In genomic region chr3:127871575-127871974, GRCm38 (mm10) we compare ENCODE assay signal across 19 mouse cellular contexts. TPM values are rescaled to one million over a fixed set of nuclear protein-coding genes. Genes with fewer than 3 reads are reported as not detected.
A peak's percentile ranks its signal among the peaks of the same experiment; 100 is the strongest.
DNase-seq lines count a peak whose midpoint lies in the region; ATAC-seq and TF ChIP-seq lines count a peak whose summit lies in the region.
"Had no signal": no experiment of that assay in that cellular context is flagged by ENCODE, and none has a peak within 500 bp of the region (broad histone marks: within the 10 kb centered on the region; RNA-seq: fewer than 3 reads in every experiment).

No protein-coding gene starts in this region.

- H3K27me3 ChIP-seq in heart, embryonic 15.5 days, result no peaks in the 10 kb centered on the region
- no peaks in the 10 kb centered on the region for H3K27me3 ChIP-seq in heart, embryonic 11.5 days (ENCODE audit: control insufficient read depth, insufficient read depth, low read length)
- no peaks in the 10 kb centered on the region for H3K27me3 ChIP-seq in lung, embryonic 14.5 days (ENCODE audit: insufficient read depth, low read length)
- H3K27me3 ChIP-seq: embryonic facial prominence, embryonic 13.5 days; midbrain, embryonic 12.5 days; neural tube, embryonic 13.5 days had no signal

- no peak overlapping the region for H3K9ac ChIP-seq in heart, embryonic 15.5 days
- no peak overlapping the region for H3K9ac ChIP-seq in heart, embryonic 11.5 days (ENCODE audit: low read depth, low read length)
- no peak overlapping the region for H3K9ac ChIP-seq in lung, embryonic 14.5 days
- H3K9ac ChIP-seq: embryonic facial prominence, embryonic 13.5 days; midbrain, embryonic 12.5 days; neural tube, embryonic 13.5 days had no signal

- TF ChIP-seq POLR2A in lung, adult 2 months (IDR thresholded peaks at IDR 0.05; ENCODE audit: borderline replicate concordance, extremely low read depth, low read depth, low read length), result no peak

- TF ChIP-seq CTCF in lung, embryonic 14.5 days (IDR thresholded peaks at IDR 0.05; ENCODE audit: low read depth), result no peak
- no peak for TF ChIP-seq CTCF in lung, adult 2 months (IDR thresholded peaks at IDR 0.05; ENCODE audit: insufficient read depth, low read length)

- 56% methylated on average over 9 of the region's 9 CpGs for WGBS in heart, embryonic 15.5 days
- WGBS in heart, embryonic 11.5 days (ENCODE audit: insufficient replicate concordance), result 64% methylated on average over 9 of the region's 9 CpGs
- 56% methylated on average over 9 of the region's 9 CpGs for WGBS in lung, embryonic 14.5 days
- WGBS in lung, adult 2 months, result 45% methylated on average over 9 of the region's 9 CpGs

- no peak overlapping the region for H3K4me2 ChIP-seq in heart, embryonic 15.5 days
- H3K4me2 ChIP-seq in heart, embryonic 11.5 days, result no peak overlapping the region
- no peak overlapping the region for H3K4me2 ChIP-seq in lung, embryonic 14.5 days
- H3K4me2 ChIP-seq: embryonic facial prominence, embryonic 13.5 days; liver, embryonic 11.5 days; midbrain, embryonic 12.5 days; neural tube, embryonic 13.5 days had no signal

- H3K4me1 ChIP-seq in heart, embryonic 15.5 days (replicated peaks), result no peaks in the 10 kb centered on the region
- H3K4me1 ChIP-seq in heart, embryonic 11.5 days (ENCODE audit: control insufficient read depth, insufficient read depth, low read length), result no peaks in the 10 kb centered on the region
- no peaks in the 10 kb centered on the region for H3K4me1 ChIP-seq in lung, embryonic 14.5 days (ENCODE audit: insufficient read depth)
- no peaks in the 10 kb centered on the region for H3K4me1 ChIP-seq in lung, adult 2 months (ENCODE audit: control insufficient read depth, insufficient read depth, low read length)
- H3K4me1 ChIP-seq: embryonic facial prominence, embryonic 13.5 days had no signal

- H3K4me3 ChIP-seq in heart, embryonic 15.5 days, result no peak overlapping the region
- H3K4me3 ChIP-seq in heart, embryonic 11.5 days (ENCODE audit: low read depth, low read length), result no peak overlapping the region
- no peak overlapping the region for H3K4me3 ChIP-seq in lung, embryonic 14.5 days (ENCODE audit: low read depth, low read length)
- no peak overlapping the region for H3K4me3 ChIP-seq in lung, adult 2 months (replicated peaks; ENCODE audit: extremely low read depth, low read depth, low read length)
- H3K4me3 ChIP-seq: embryonic facial prominence, embryonic 13.5 days; midbrain, embryonic 12.5 days; neural tube, embryonic 13.5 days had no signal

- H3K36me3 ChIP-seq in heart, embryonic 15.5 days, result no peaks in the 10 kb centered on the region
- H3K36me3 ChIP-seq in heart, embryonic 11.5 days (ENCODE audit: control insufficient read depth, insufficient read depth, low read length), result no peaks in the 10 kb centered on the region
- no peaks in the 10 kb centered on the region for H3K36me3 ChIP-seq in lung, embryonic 14.5 days (ENCODE audit: insufficient read depth)
- H3K36me3 ChIP-seq: embryonic facial prominence, embryonic 13.5 days; midbrain, embryonic 12.5 days; neural tube, embryonic 13.5 days had no signal

- peak; percentile 50; the same call in 1 of the 2 replicates for ATAC-seq in heart, embryonic 15.5 days (replicated peaks; ENCODE audit: insufficient number of reproducible peaks, insufficient read depth, low FRiP score, low read depth)
- no peak for ATAC-seq in heart, embryonic 11.5 days (replicated peaks; ENCODE audit: insufficient number of reproducible peaks, low FRiP score, low TSS enrichment)
- no peak for ATAC-seq in lung, embryonic 14.5 days (ENCODE audit: insufficient read depth)
- ATAC-seq: forebrain, embryonic 16.5 days; hindbrain, postnatal 0 days had no signal

- peak; percentile 41 for DNase-seq in lung, embryonic 14.5 days
- DNase-seq in lung, adult 2 months, result no peak
- peak; percentile 20 for DNase-seq in T-cell, adult 2 months (ENCODE audit: low spot score)
- peak; percentile 16 for DNase-seq in heart, postnatal 4 days
- DNase-seq in left cerebral cortex, adult 11 months (ENCODE audit: low spot score), result no peak
- DNase-seq: adrenal gland, postnatal 25 days; B cell, adult 2 months; cerebellum, adult 8-10 months; kidney, adult 18-20 months; layer of hippocampus, postnatal 36 days; right cerebral cortex, postnatal 14 days had no signal

- H3K27ac ChIP-seq in heart, embryonic 15.5 days, result peak overlapping the region; percentile 35; the same call in 1 of the 2 replicates
- H3K27ac ChIP-seq in heart, embryonic 11.5 days (ENCODE audit: low read depth, low read length), result no peak overlapping the region
- no peak overlapping the region for H3K27ac ChIP-seq in lung, embryonic 14.5 days (ENCODE audit: low read depth)
- H3K27ac ChIP-seq: embryonic facial prominence, embryonic 13.5 days; hindbrain, postnatal 0 days; midbrain, embryonic 12.5 days; neural tube, embryonic 13.5 days had no signal

- no peaks in the 10 kb centered on the region for H3K9me3 ChIP-seq in heart, embryonic 15.5 days (replicated peaks)
- H3K9me3 ChIP-seq in heart, embryonic 11.5 days (replicated peaks; ENCODE audit: control insufficient read depth, low read length), result no peaks in the 10 kb centered on the region
- no peaks in the 10 kb centered on the region for H3K9me3 ChIP-seq in lung, embryonic 14.5 days (ENCODE audit: low read depth, low read length)
- H3K9me3 ChIP-seq: embryonic facial prominence, embryonic 13.5 days; midbrain, embryonic 12.5 days; neural tube, embryonic 13.5 days had no signal

RNA-seq across cellular contexts. Expression of gene Fam241a, which starts 24.5 kb away (rescaled TPM):
- polyA plus RNA-seq in heart, embryonic 15.5 days (2015; fragmentation: Nextera tagmentation; extraction: Ambion mirVana), result 7.4 and 8.0 TPM in 2 replicates
- 9.8 and 11.0 TPM in 2 replicates for polyA plus RNA-seq in heart, embryonic 11.5 days (2014; fragmentation: Nextera tagmentation; extraction: Ambion mirVana)
- 6.6 and 6.9 TPM in 2 replicates for polyA plus RNA-seq in lung, embryonic 14.5 days (2014; fragmentation: Nextera tagmentation; extraction: Ambion mirVana)
- 4.2 and 4.3 TPM in 2 replicates for polyA plus RNA-seq in lung, adult 2 months (2012; rRNA removed)
- total RNA-seq in heart, postnatal 4 days (2021), result 10 to 100 TPM in 1 of 2 experiments, 1 to 10 TPM in 1; 9.4 to 11.7 TPM

RNA-seq across cellular contexts. Expression of gene Ap1ar, which starts 34.3 kb away (rescaled TPM):
- 21.7 and 30.7 TPM in 2 replicates for polyA plus RNA-seq in heart, embryonic 15.5 days (2015; fragmentation: Nextera tagmentation; extraction: Ambion mirVana)
- polyA plus RNA-seq in heart, embryonic 11.5 days (2014; fragmentation: Nextera tagmentation; extraction: Ambion mirVana), result 32.0 and 34.5 TPM in 2 replicates
- 56.5 and 69.5 TPM in 2 replicates for polyA plus RNA-seq in lung, embryonic 14.5 days (2014; fragmentation: Nextera tagmentation; extraction: Ambion mirVana)
- 19.2 and 20.6 TPM in 2 replicates for polyA plus RNA-seq in lung, adult 2 months (2012; rRNA removed)
- total RNA-seq in heart, postnatal 4 days (2021), result 10 to 100 TPM; 19.7 to 20.6 TPM

Comparison
In these comparisons a context has a peak if more than half of its experiments do, and no peak if none do; other contexts are left out.
1. DNase-seq: peak in lung, embryonic 14.5 days (single experiment), T-cell, adult 2 months (single experiment) and heart, postnatal 4 days (single experiment); none in lung, adult 2 months (single experiment) and left cerebral cortex, adult 11 months (single experiment).